Mouse (Mus musculus) heart, postnatal 36 days (tissue): ENCODE measurements around the gene Ccer2. TPM values are rescaled to one million over a fixed set of nuclear protein-coding genes. Genes with fewer than 3 reads are reported as not detected.

ENCODE experiments used
- DNase-seq, 2 experiments: peaks; one replicate each; pipeline ENCODE4 v3.0.0; 2021 to 2022
- intact Hi-C: fragments of 180-260 bp; cut with DNase I; formaldehyde crosslinking; loops from one replicate; pipeline ENCODE4 v1.15.1; 2025
- total RNA-seq, 2 experiments: library from RNA; stranded (reverse); gene quantifications; 2 replicates each; pipeline ENCODE4 v1.2.3; 2021

The Ccer2 gene
- total RNA-seq, 2 experiments from 2014 or later = not detected

- peak in 1 of 2 experiments; percentile 48 for DNase-seq
- intact Hi-C loops = loop anchor here (2.0 to 5.0 kb wide), 2 partner anchors 16 to 431 kb away; partner anchors contain the start of gene Ech1
These were observed 52.4 kb downstream of the Ccer2 start, which contains the start of gene Hnrnpl for GRCm38 (mm10) chr7:28808221-28808941. Gene Hnrnpl, plus strand, starts transcription at chr7:28808541.

Other genes with a start within 250 kb of the Ccer2 start
- gene Ifnl2, start 245.7 kb upstream of the Ccer2 start, total RNA-seq = not detected
- not detected for gene Ifnl3, start 233.3 kb upstream of the Ccer2 start, total RNA-seq
- not detected for gene Sycn, start 215.3 kb upstream of the Ccer2 start, total RNA-seq
- gene Nccrp1, start 208.9 kb upstream of the Ccer2 start, total RNA-seq = not detected
- gene Samd4b, start 158.0 kb upstream of the Ccer2 start, total RNA-seq = 10 to 100 TPM; 20.5 to 24.5 TPM
- gene Pak4, start 158.0 kb upstream of the Ccer2 start, total RNA-seq = 1 to 10 TPM; 7.3 to 7.4 TPM
- not detected for gene Acp7, start 124.8 kb upstream of the Ccer2 start, total RNA-seq
- under 1 TPM in 1 of 2 experiments, not detected in 1; 0.22 TPM for gene Fbxo27, start 63.3 kb upstream of the Ccer2 start, total RNA-seq
- gene Fbxo17, start 39.4 kb upstream of the Ccer2 start, total RNA-seq = under 1 TPM; 0.46 to 0.53 TPM
- gene Mrps12, start 14.4 kb upstream of the Ccer2 start, total RNA-seq = 10 to 100 TPM; 53.9 to 54.1 TPM
- 10 to 100 TPM; 14.6 to 16.3 TPM for gene Sars2, start 14.2 kb upstream of the Ccer2 start, total RNA-seq
- gene Sirt2, start 10.6 kb downstream of the Ccer2 start, total RNA-seq = 10 to 100 TPM; 85.1 to 87.0 TPM
- gene Nfkbib, start 11.3 kb downstream of the Ccer2 start, total RNA-seq = 10 to 100 TPM; 25.4 to 27.0 TPM
- gene Rinl, start 32.8 kb downstream of the Ccer2 start, total RNA-seq = 1 to 10 TPM; 1.8 to 1.9 TPM
- 100 to 1,000 TPM; 240 to 277 TPM for gene Hnrnpl, start 52.4 kb downstream of the Ccer2 start, total RNA-seq
- 1,000 to 10,000 TPM; 1,832 to 1,909 TPM for gene Ech1, start 69.0 kb downstream of the Ccer2 start, total RNA-seq
- 10 to 100 TPM; 29.4 to 48.3 TPM for gene Lgals4, start 77.7 kb downstream of the Ccer2 start, total RNA-seq
- 1 to 10 TPM in 1 of 2 experiments, under 1 TPM in 1; 0.73 to 1.4 TPM for gene Lgals7, start 107.7 kb downstream of the Ccer2 start, total RNA-seq
- under 1 TPM; 0.19 to 0.27 TPM for gene Capn12, start 125.2 kb downstream of the Ccer2 start, total RNA-seq
- 10 to 100 TPM; 69.4 to 81.8 TPM for gene Actn4, start 206.2 kb downstream of the Ccer2 start, total RNA-seq
- 100 to 1,000 TPM; 159 to 163 TPM for gene Eif3k, start 225.7 kb downstream of the Ccer2 start, total RNA-seq
- gene Map4k1, start 225.9 kb downstream of the Ccer2 start, total RNA-seq = under 1 TPM; 0.61 to 0.81 TPM